Mouse (Mus musculus): ENCODE data around the gene Fabp3. TPM values are rescaled to one million over a fixed set of nuclear protein-coding genes. Genes with fewer than 3 reads are reported as not detected.
A peak's percentile ranks its signal among the peaks of the same experiment; 100 is the strongest.

The Fabp3 gene
- polyA plus RNA-seq, 1 experiment from 2014 or later: 1,575 TPM

GRCm38 (mm10) chr4:130359486-130360237 is 51.3 kb downstream of the Fabp3 start, which contains the start of the genes Zcchc17 and Snrnp40:
Gene Zcchc17 (minus strand): TSS chr4:130359943.
Gene Snrnp40 (plus strand): TSS chr4:130360132.
- Histone ChIP-seq H3K4me2 (ENCODE audit: low read length) (peak within 1 kb of the TSS; percentile 89), H3K9ac (ENCODE audit: low read length) (peak within 1 kb of the TSS; percentile 95), H3K27me3 (ENCODE audit: control insufficient read depth, insufficient read depth, low read length) (no peaks in the 10 kb centered on the region), H3K4me1 (ENCODE audit: control insufficient read depth in 2 of 2, insufficient read depth in 2 of 2, low read length in 2 of 2) (peaks cover 2 to 22% of the 10 kb centered on the region in 2 experiments; a peak in 3 of 4 replicates), H3K36me3 (ENCODE audit: control insufficient read depth, insufficient read depth, low read length) (peaks cover 22% of the 10 kb centered on the region), H3K27ac (replicated peaks in 1 of 2; ENCODE audit: control insufficient read depth in 1 of 2, insufficient read depth in 1 of 2, low read depth in 2 of 2, low read length in 2 of 2) (peak within 1 kb of the TSS; percentile 86 to 89), H3K4me3 (ENCODE audit: control insufficient read depth in 1 of 2, insufficient read depth in 1 of 2, low read depth in 1 of 2, low read length in 2 of 2) (peak within 1 kb of the TSS; percentile 94), H3K9me3 (ENCODE audit: control insufficient read depth, low read length) (no peaks in the 10 kb centered on the region)
- ATAC-seq (ENCODE audit: insufficient number of reproducible peaks, insufficient read depth, low FRiP score, low read depth): peak; percentile 97
- under 1% methylated on average over 49 of the region's 49 CpGs for WGBS

DNA sequence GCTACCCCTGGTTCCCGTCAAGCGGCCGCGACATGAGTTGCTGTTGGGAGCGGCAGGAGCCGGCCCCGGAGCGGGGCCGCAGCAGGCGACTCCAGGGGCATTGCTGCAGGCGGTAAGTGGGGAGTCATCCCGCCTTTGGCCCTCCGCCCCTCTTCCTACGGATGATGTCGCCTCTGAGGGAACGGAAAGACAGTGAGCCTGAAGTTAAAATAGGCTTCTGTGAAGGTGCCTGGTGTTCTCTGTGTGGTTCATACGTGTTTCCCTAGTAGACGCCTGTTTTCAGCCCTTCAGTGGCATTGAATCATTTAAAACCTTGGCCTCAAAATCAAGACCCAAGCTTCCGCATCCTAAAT is 51.8 kb downstream of the Fabp3 start:
- no peaks in the 10 kb centered on the region for H3K9me3 ChIP-seq (ENCODE audit: control insufficient read depth, low read length)
- under 1% methylated on average over 19 of the region's 19 CpGs for WGBS
- peak overlapping the region; percentile 94 for H3K4me3 ChIP-seq (ENCODE audit: control insufficient read depth in 1 of 2, insufficient read depth in 1 of 2, low read depth in 1 of 2, low read length in 2 of 2)
- ATAC-seq (ENCODE audit: insufficient number of reproducible peaks, insufficient read depth, low FRiP score, low read depth): no peak
- H3K4me2 ChIP-seq (ENCODE audit: low read length): peak overlapping the region; percentile 89
- peak overlapping the region; percentile 77 to 86 for H3K27ac ChIP-seq (replicated peaks in 1 of 2; ENCODE audit: control insufficient read depth in 1 of 2, insufficient read depth in 1 of 2, low read depth in 2 of 2, low read length in 2 of 2)
- peaks cover 27% of the 10 kb centered on the region for H3K36me3 ChIP-seq (ENCODE audit: control insufficient read depth, insufficient read depth, low read length)
- peaks cover 2 to 22% of the 10 kb centered on the region in 2 experiments; a peak in 3 of 4 replicates for H3K4me1 ChIP-seq (ENCODE audit: control insufficient read depth in 2 of 2, insufficient read depth in 2 of 2, low read length in 2 of 2)
- H3K9ac ChIP-seq (ENCODE audit: low read length): peak overlapping the region; percentile 95
- no peaks in the 10 kb centered on the region for H3K27me3 ChIP-seq (ENCODE audit: control insufficient read depth, insufficient read depth, low read length)

Other genes starting within 250 kb of the Fabp3 start
- gene Pef1, start 206.0 kb upstream of the Fabp3 start, polyA plus RNA-seq (2014; fragmentation: Nextera tagmentation; extraction: Ambion mirVana): 67.0 and 68.0 TPM in 2 replicates
- 0.15 TPM in 1 of 2 replicates, not detected in the other for gene Hcrtr1, start 169.2 kb upstream of the Fabp3 start, polyA plus RNA-seq (2014; fragmentation: Nextera tagmentation; extraction: Ambion mirVana)
- gene Tinagl1, start 133.5 kb upstream of the Fabp3 start, polyA plus RNA-seq (2014; fragmentation: Nextera tagmentation; extraction: Ambion mirVana): 31.5 and 34.4 TPM in 2 replicates
- not detected in 2 replicates for gene Gm853, start 86.2 kb upstream of the Fabp3 start, polyA plus RNA-seq (2014; fragmentation: Nextera tagmentation; extraction: Ambion mirVana)
- gene Serinc2, start 29.4 kb upstream of the Fabp3 start, polyA plus RNA-seq (2014; fragmentation: Nextera tagmentation; extraction: Ambion mirVana): 6.0 and 7.5 TPM in 2 replicates
- 0.74 and 1.2 TPM in 2 replicates for gene Gm10570, start 79 bp downstream of the Fabp3 start, polyA plus RNA-seq (2014; fragmentation: Nextera tagmentation; extraction: Ambion mirVana)
- 47.9 and 50.3 TPM in 2 replicates for gene Zcchc17, start 51.3 kb downstream of the Fabp3 start, polyA plus RNA-seq (2014; fragmentation: Nextera tagmentation; extraction: Ambion mirVana)
- gene Snrnp40, start 51.5 kb downstream of the Fabp3 start, polyA plus RNA-seq (2014; fragmentation: Nextera tagmentation; extraction: Ambion mirVana): 68.2 and 74.5 TPM in 2 replicates

All from heart, embryonic 14.5 days (tissue).